Mouse (Mus musculus): Measurements from ENCODE around the gene Rcl1. TPM values are rescaled to one million over a fixed set of nuclear protein-coding genes. Genes with fewer than 3 reads are reported as not detected.
A peak's percentile ranks its signal among the peaks of the same experiment; 100 is the strongest.

Rcl1 gene
- polyA plus RNA-seq, 1 experiment from 2014 or later: 41.0 TPM

MicroRNAs encoded within 50 kb of the gene (microRNA counts, 519-probe panel; counts per million panel counts)
- microRNA mmu-miR-101b: 2,587 counts per million, percentile 60 among the panel's probes with 10 or more counts

Small RNA genes lying within 50 kb of the gene (microRNA-seq; reads per million reads assigned to microRNA genes)
- 955 reads per million, percentile 78 among the genes with 10 or more reads in this experiment for gene Mir101b

Other genes starting within 250 kb of the Rcl1 start
- gene Plpp6, start 137.4 kb upstream of the Rcl1 start, polyA plus RNA-seq (2015; fragmentation: Nextera tagmentation; extraction: Ambion mirVana): 12.0 and 12.6 TPM in 2 replicates
- 0.78 and 0.96 TPM in 2 replicates for gene 4430402I18Rik, start 133.6 kb upstream of the Rcl1 start, polyA plus RNA-seq (2015; fragmentation: Nextera tagmentation; extraction: Ambion mirVana)
- gene Cdc37l1, start 111.0 kb upstream of the Rcl1 start, polyA plus RNA-seq (2015; fragmentation: Nextera tagmentation; extraction: Ambion mirVana): 44.0 and 46.7 TPM in 2 replicates
- 66.1 and 69.8 TPM in 2 replicates for gene Ak3, start 53.4 kb upstream of the Rcl1 start, polyA plus RNA-seq (2015; fragmentation: Nextera tagmentation; extraction: Ambion mirVana)
- 10.9 and 11.9 TPM in 2 replicates for gene Jak2, start 150.5 kb downstream of the Rcl1 start, polyA plus RNA-seq (2015; fragmentation: Nextera tagmentation; extraction: Ambion mirVana)
- gene Insl6, start 224.0 kb downstream of the Rcl1 start, polyA plus RNA-seq (2015; fragmentation: Nextera tagmentation; extraction: Ambion mirVana): 1.7 and 3.2 TPM in 2 replicates
- 3.6 and 4.5 TPM in 2 replicates for gene Rln1, start 233.3 kb downstream of the Rcl1 start, polyA plus RNA-seq (2015; fragmentation: Nextera tagmentation; extraction: Ambion mirVana)

Data from neural tube, embryonic 15.5 days (tissue).